Mouse (Mus musculus) embryonic facial prominence, embryonic 15.5 days (tissue): ENCODE data around the gene Papss1. TPM values are rescaled to one million over a fixed set of nuclear protein-coding genes. Genes with fewer than 3 reads are reported as not detected.

Experiments
- ATAC-seq: fragments of 200-750 bp; cut with Nextera tagmentation; 2 replicates; pipeline ENCODE4 v1.8.0; 2017; ENCODE audit warnings: low read depth, moderate TSS enrichment; ENCODE audit not compliant: insufficient number of reproducible peaks, low FRiP score, low TSS enrichment
- H3K27ac ChIP-seq: fragments of 300-500 bp; sonication (generic); replicated peaks from 2 replicates; pipeline ENCODE4 v1.5.1; 2015; ENCODE audit warnings: mild to moderate bottlenecking, inconsistent platforms
- H3K27me3 ChIP-seq: fragments of 300-500 bp; sonication (generic); 2 replicates; pipeline ENCODE4 v1.6.1; 2015; ENCODE audit warnings: inconsistent platforms
- H3K36me3 ChIP-seq: fragments of 300-500 bp; sonication (generic); 2 replicates; pipeline ENCODE4 v1.6.1; 2015; ENCODE audit warnings: mild to moderate bottlenecking, inconsistent platforms
- H3K4me1 ChIP-seq: fragments of 300-500 bp; sonication (generic); 2 replicates; pipeline ENCODE4 v1.6.1; 2015; ENCODE audit warnings: inconsistent platforms
- H3K4me2 ChIP-seq: fragments of 300-500 bp; sonication (generic); replicated peaks from 2 replicates; pipeline ENCODE4 v1.6.1; 2015; ENCODE audit warnings: mild to moderate bottlenecking, inconsistent platforms
- H3K4me3 ChIP-seq: fragments of 300-500 bp; sonication (generic); replicated peaks from 2 replicates; pipeline ENCODE4 v1.5.1; 2015; ENCODE audit warnings: mild to moderate bottlenecking, inconsistent platforms
- H3K9ac ChIP-seq: fragments of 300-500 bp; sonication (generic); 2 replicates; pipeline ENCODE4 v1.6.1; 2015; ENCODE audit warnings: inconsistent platforms
- H3K9me3 ChIP-seq: fragments of 300-500 bp; sonication (generic); replicated peaks from 2 replicates; pipeline ENCODE4 v1.6.1; 2016; ENCODE audit warnings: inconsistent platforms
- WGBS: fragments of 180-500 bp; shearing (Covaris S2); methylation state at CpG from one replicate; pipeline ENCODE4 v1.1.7; 2015; 5-methylcytosine and 5-hydroxymethylcytosine counted together
- polyA plus RNA-seq: library from polyadenylated mRNA; unstranded; fragments of >200 nt; fragmentation: Nextera tagmentation; extraction: Ambion mirVana; gene quantifications from 2 replicates; pipeline ENCODE4 v1.2.1, GENCODE M21; 2015

The Papss1 gene
- polyA plus RNA-seq, 1 experiment from 2014 or later, result 117 TPM

- ATAC-seq, result no peak
- Histone ChIP-seq H3K27me3 (no peaks in the 10 kb centered on the region), H3K36me3 (no peaks in the 10 kb centered on the region), H3K4me2 (no peak overlapping the region), H3K9me3 (no peaks in the 10 kb centered on the region), H3K4me1 (no peaks in the 10 kb centered on the region), H3K27ac (no peak overlapping the region), H3K4me3 (no peak overlapping the region), H3K9ac (no peak overlapping the region)
- WGBS, result 70% methylated on average over 4 of the region's 4 CpGs
These were observed 14.5 kb upstream of the Papss1 start for GRCm38 (mm10) chr3:131550046-131550445.

- H3K4me3 ChIP-seq, result no peak overlapping the region
- no peaks in the 10 kb centered on the region for H3K27me3 ChIP-seq
- H3K36me3 ChIP-seq, result no peaks in the 10 kb centered on the region
- no peak overlapping the region for H3K4me2 ChIP-seq
- no peak overlapping the region for H3K9ac ChIP-seq
- no peaks in the 10 kb centered on the region for H3K9me3 ChIP-seq
- H3K27ac ChIP-seq, result no peak overlapping the region
- 37% methylated on average over 9 of the region's 9 CpGs for WGBS
- H3K4me1 ChIP-seq, result no peaks in the 10 kb centered on the region
- ATAC-seq, result no peak
These were observed 12.0 kb upstream of the Papss1 start for GRCm38 (mm10) chr3:131552349-131553254.

- H3K4me3 ChIP-seq, result no peak overlapping the region
- no peak for ATAC-seq
- no peak overlapping the region for H3K4me2 ChIP-seq
- H3K9ac ChIP-seq, result no peak overlapping the region
- H3K9me3 ChIP-seq, result no peaks in the 10 kb centered on the region
- H3K4me1 ChIP-seq, result no peaks in the 10 kb centered on the region
- H3K27ac ChIP-seq, result no peak overlapping the region
- H3K27me3 ChIP-seq, result no peaks in the 10 kb centered on the region
- H3K36me3 ChIP-seq, result no peaks in the 10 kb centered on the region
These were observed 8.8 kb upstream of the Papss1 start for GRCm38 (mm10) chr3:131555771-131556170.

GRCm38 (mm10) chr3:131561591-131561990 lies 3.0 kb upstream of the Papss1 start:
- ATAC-seq, result no peak
- H3K27ac ChIP-seq, result no peak overlapping the region
- H3K27me3 ChIP-seq, result no peaks in the 10 kb centered on the region

GRCm38 (mm10) chr3:131565257-131565610 lies 666 bp downstream of the Papss1 start:
- Histone ChIP-seq H3K27ac (peak overlapping the region; percentile 97), H3K4me2 (peak overlapping the region; percentile 49), H3K27me3 (no peaks in the 10 kb centered on the region), H3K9me3 (no peaks in the 10 kb centered on the region), H3K4me3 (peak overlapping the region; percentile 97), H3K4me1 (peaks cover 22% of the 10 kb centered on the region), H3K36me3 (0 out of 2 replicates have a peak, but pooled peaks cover 4% of the 10 kb centered on the region), H3K9ac (peak overlapping the region; percentile 82)
- WGBS, result under 1% methylated on average over 9 of the region's 9 CpGs
- ATAC-seq, result no peak

More at GRCm38 (mm10) chr3:131561591-131561990, 3.0 kb upstream of the Papss1 start:
- H3K4me3 ChIP-seq, result no peak overlapping the region
- no peaks in the 10 kb centered on the region for H3K36me3 ChIP-seq
- no peak overlapping the region for H3K4me2 ChIP-seq
- peaks cover 19% of the 10 kb centered on the region for H3K4me1 ChIP-seq
- no peaks in the 10 kb centered on the region for H3K9me3 ChIP-seq
- H3K9ac ChIP-seq, result no peak overlapping the region

GRCm38 (mm10) chr3:131566281-131566680 lies 1.7 kb downstream of the Papss1 start:
- H3K9me3 ChIP-seq, result no peaks in the 10 kb centered on the region
- H3K4me2 ChIP-seq, result peak overlapping the region; percentile 49
- no peak for ATAC-seq
- H3K36me3 ChIP-seq, result 0 out of 2 replicates have a peak, but pooled peaks cover 4% of the 10 kb centered on the region
- H3K27me3 ChIP-seq, result no peaks in the 10 kb centered on the region
- WGBS, result 58% methylated on average over 2 of the region's 2 CpGs
- peaks cover 22% of the 10 kb centered on the region for H3K4me1 ChIP-seq
- H3K4me3 ChIP-seq, result peak overlapping the region; percentile 97
- H3K9ac ChIP-seq, result no peak overlapping the region
- no peak overlapping the region for H3K27ac ChIP-seq

- no peaks in the 10 kb centered on the region for H3K9me3 ChIP-seq
- H3K27me3 ChIP-seq, result no peaks in the 10 kb centered on the region
- WGBS, result 38% methylated on average over 1 of the region's 1 CpGs
- H3K9ac ChIP-seq, result no peak overlapping the region
- ATAC-seq, result no peak
- H3K4me3 ChIP-seq, result no peak overlapping the region
- H3K4me1 ChIP-seq, result peaks cover 27% of the 10 kb centered on the region
- no peak overlapping the region for H3K27ac ChIP-seq
- H3K36me3 ChIP-seq, result 0 out of 2 replicates have a peak, but pooled peaks cover 4% of the 10 kb centered on the region
- no peak overlapping the region for H3K4me2 ChIP-seq
These were observed 5.9 kb downstream of the Papss1 start for GRCm38 (mm10) chr3:131570506-131570905.

- Histone ChIP-seq H3K4me3 (no peak overlapping the region), H3K4me2 (no peak overlapping the region), H3K9ac (no peak overlapping the region), H3K36me3 (0 out of 2 replicates have a peak, but pooled peaks cover 8% of the 10 kb centered on the region), H3K9me3 (no peaks in the 10 kb centered on the region), H3K27ac (peak overlapping the region; percentile 61), H3K27me3 (no peaks in the 10 kb centered on the region), H3K4me1 (peaks cover 13% of the 10 kb centered on the region; the same call in 1 of the 2 replicates)
- 55% methylated on average over 3 of the region's 3 CpGs for WGBS
- ATAC-seq, result no peak
These were observed 9.0 kb downstream of the Papss1 start for GRCm38 (mm10) chr3:131573555-131573954.

- H3K27ac ChIP-seq, result no peak overlapping the region
- no peak overlapping the region for H3K9ac ChIP-seq
- ATAC-seq, result no peak
- no peaks in the 10 kb centered on the region for H3K27me3 ChIP-seq
- WGBS, result 88% methylated on average over 7 of the region's 7 CpGs
- no peak overlapping the region for H3K4me2 ChIP-seq
- no peaks in the 10 kb centered on the region for H3K9me3 ChIP-seq
- H3K4me1 ChIP-seq, result 0 out of 2 replicates have a peak, but pooled peaks cover 5% of the 10 kb centered on the region
- peaks cover 37% of the 10 kb centered on the region for H3K36me3 ChIP-seq
- H3K4me3 ChIP-seq, result no peak overlapping the region
These were observed 14.0 kb downstream of the Papss1 start for GRCm38 (mm10) chr3:131578434-131579104.

GRCm38 (mm10) chr3:131580040-131580439 lies 15.5 kb downstream of the Papss1 start:
- H3K9me3 ChIP-seq, result no peaks in the 10 kb centered on the region
- H3K36me3 ChIP-seq, result peaks cover 52% of the 10 kb centered on the region
- no peaks in the 10 kb centered on the region for H3K4me1 ChIP-seq
- 85% methylated on average over 4 of the region's 4 CpGs for WGBS
- no peak overlapping the region for H3K4me2 ChIP-seq
- no peak overlapping the region for H3K27ac ChIP-seq
- no peaks in the 10 kb centered on the region for H3K27me3 ChIP-seq
- H3K4me3 ChIP-seq, result no peak overlapping the region
- no peak overlapping the region for H3K9ac ChIP-seq
- ATAC-seq, result no peak

GRCm38 (mm10) chr3:131581096-131581495 lies 16.5 kb downstream of the Papss1 start:
- no peak overlapping the region for H3K4me2 ChIP-seq
- no peaks in the 10 kb centered on the region for H3K9me3 ChIP-seq
- no peak for ATAC-seq
- WGBS, result 88% methylated on average over 7 of the region's 7 CpGs
- H3K27ac ChIP-seq, result no peak overlapping the region
- H3K9ac ChIP-seq, result no peak overlapping the region
- H3K36me3 ChIP-seq, result peaks cover 63% of the 10 kb centered on the region
- H3K4me3 ChIP-seq, result no peak overlapping the region
- no peaks in the 10 kb centered on the region for H3K27me3 ChIP-seq
- no peaks in the 10 kb centered on the region for H3K4me1 ChIP-seq
